Mouse (Mus musculus) kidney, postnatal 0 days (tissue): ENCODE results near the gene Prmt1. TPM values are rescaled to one million over a fixed set of nuclear protein-coding genes. Genes with fewer than 3 reads are reported as not detected.
"Not testable (repeated sequence)": the region's sequence is repeated elsewhere in the genome, so short reads cannot be mapped to it uniquely, and the experiment has no call there.

ENCODE experiments used
- ATAC-seq: fragments of 200-750 bp; cut with Nextera tagmentation; replicated peaks from 2 replicates; pipeline ENCODE4 v1.8.0; 2017; ENCODE audit warnings: low read depth, moderate number of reproducible peaks, moderate TSS enrichment, moderate library complexity; ENCODE audit not compliant: low FRiP score
- DNase-seq: peaks from one replicate; pipeline ENCODE4 v3.0.0-alpha.2; 2016; ENCODE audit warnings: low spot score
- H3K27ac ChIP-seq: fragments of 300-500 bp; sonication (generic); 2 replicates; pipeline ENCODE4 v1.5.1; 2014; ENCODE audit warnings: mild to moderate bottlenecking
- H3K27me3 ChIP-seq: fragments of 300-500 bp; sonication (generic); 2 replicates; pipeline ENCODE4 v1.6.1; 2014; ENCODE audit warnings: low read length, mixed read lengths; ENCODE audit not compliant: insufficient read depth
- H3K36me3 ChIP-seq: fragments of 300-500 bp; sonication (generic); 2 replicates; pipeline ENCODE4 v1.6.1; 2014; ENCODE audit warnings: low read length, mixed read lengths; ENCODE audit not compliant: insufficient read depth
- H3K4me1 ChIP-seq: fragments of 300-500 bp; sonication (generic); replicated peaks from 2 replicates; pipeline ENCODE4 v1.6.1; 2014; ENCODE audit warnings: antibody characterized with exemption, low read length, mixed read lengths; ENCODE audit not compliant: insufficient read depth
- H3K4me2 ChIP-seq: fragments of 300-500 bp; sonication (generic); 2 replicates; pipeline ENCODE4 v1.6.1; 2014; ENCODE audit warnings: mild to moderate bottlenecking, low read length, moderate library complexity, mixed read lengths
- H3K4me3 ChIP-seq: fragments of 300-500 bp; sonication (generic); replicated peaks from 2 replicates; pipeline ENCODE4 v1.5.1; 2014; ENCODE audit warnings: low read depth, low read length
- H3K9ac ChIP-seq: fragments of 300-500 bp; sonication (generic); 2 replicates; pipeline ENCODE4 v1.6.1; 2014; ENCODE audit warnings: low read depth, low read length
- H3K9me3 ChIP-seq: fragments of 300-500 bp; sonication (generic); replicated peaks from 2 replicates; pipeline ENCODE4 v1.6.1; 2016; ENCODE audit warnings: low read length, inconsistent platforms, mixed read lengths
- CTCF ChIP-seq: IDR thresholded peaks from 2 replicates; pipeline ENCODE4 v1.5.1; 2016; ENCODE audit warnings: antibody characterized with exemption, low read depth, mild to moderate bottlenecking, moderate library complexity
- WGBS: fragments of 180-500 bp; shearing (Covaris S2); extraction: QIAGEN DNeasy Blood & Tissue Kit; methylation state at CpG from one replicate; pipeline ENCODE4 v1.1.7; 2014; 5-methylcytosine and 5-hydroxymethylcytosine counted together
- polyA plus RNA-seq: library from polyadenylated mRNA; unstranded; fragments of >200 nt; fragmentation: Nextera tagmentation; extraction: Ambion mirVana; gene quantifications from 2 replicates; pipeline ENCODE4 v1.2.1, GENCODE M21; 2015

Prmt1 gene
- polyA plus RNA-seq, 1 experiment from 2014 or later: 414 TPM

DNA sequence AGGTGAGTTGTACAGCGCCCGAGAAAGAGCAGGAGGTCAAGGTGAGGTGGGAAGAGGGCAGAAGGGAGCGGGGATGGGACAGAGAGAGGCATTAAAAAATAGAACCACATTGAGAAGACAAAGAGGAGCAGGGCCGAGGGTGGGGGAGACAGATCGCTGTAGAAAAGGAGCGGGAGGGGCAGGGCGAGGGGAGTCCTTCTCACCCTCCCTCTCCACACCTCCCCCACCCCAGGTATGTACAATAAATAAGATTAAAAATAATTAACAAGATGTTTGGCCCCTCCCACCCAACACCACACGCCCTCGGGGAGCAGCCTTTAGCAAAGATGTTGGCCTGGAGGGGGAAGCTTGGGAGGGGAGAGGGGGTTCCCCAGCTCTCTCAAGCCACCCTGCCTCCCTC, 41.4 kb upstream of the Prmt1 start:
- 87% methylated on average over 9 of the region's 9 CpGs for WGBS
- no peak overlapping the region for H3K4me3 ChIP-seq
- no peak overlapping the region for H3K27ac ChIP-seq
- no peak overlapping the region for H3K4me2 ChIP-seq
- H3K27me3 ChIP-seq: no peaks in the 10 kb centered on the region
- TF ChIP-seq CTCF: no peak
- DNase-seq (no peak), ATAC-seq (no peak)
- H3K36me3 ChIP-seq: peaks cover 57% of the 10 kb centered on the region
- no peak overlapping the region for H3K9ac ChIP-seq
- H3K4me1 ChIP-seq: no peaks in the 10 kb centered on the region
- H3K9me3 ChIP-seq: no peaks in the 10 kb centered on the region

DNA sequence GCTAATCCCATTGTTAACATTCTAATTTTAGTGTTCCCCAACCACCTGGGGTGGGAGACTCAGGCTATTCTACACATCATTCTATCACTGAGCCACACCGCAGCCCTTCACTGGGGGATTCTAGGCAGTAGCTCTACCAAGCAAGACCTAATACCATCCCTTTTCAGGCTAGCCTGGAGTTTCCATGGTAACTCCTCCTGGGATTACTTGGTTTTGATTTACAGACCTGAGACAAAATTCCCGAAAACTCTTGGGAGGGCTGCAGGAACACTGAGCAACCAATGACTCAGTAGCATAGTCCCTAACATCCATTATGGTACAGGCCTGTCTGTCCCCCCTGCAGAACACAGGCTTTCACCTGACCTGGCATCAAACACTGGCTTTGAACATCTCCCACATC, 39.9 kb upstream of the Prmt1 start:
- Histone ChIP-seq H3K27me3 (no peaks in the 10 kb centered on the region), H3K27ac (no peak overlapping the region), H3K9me3 (no peaks in the 10 kb centered on the region), H3K4me2 (no peak overlapping the region), H3K4me3 (no peak overlapping the region), H3K9ac (no peak overlapping the region), H3K4me1 (no peaks in the 10 kb centered on the region), H3K36me3 (peaks cover 43% of the 10 kb centered on the region)
- WGBS: 53% methylated on average over 2 of the region's 2 CpGs
- ATAC-seq: no peak
- no peak for TF ChIP-seq CTCF
- DNase-seq: no peak

GRCm38 (mm10) chr7:45025601-45026220, 39.3 kb upstream of the Prmt1 start:
- no peak for TF ChIP-seq CTCF
- H3K4me1 ChIP-seq: no peaks in the 10 kb centered on the region
- H3K27me3 ChIP-seq: no peaks in the 10 kb centered on the region
- no peaks in the 10 kb centered on the region for H3K9me3 ChIP-seq
- DNase-seq (no peak), ATAC-seq (no peak)
- H3K4me2 ChIP-seq: no peak overlapping the region
- no peak overlapping the region for H3K4me3 ChIP-seq
- H3K9ac ChIP-seq: no peak overlapping the region
- H3K36me3 ChIP-seq: peaks cover 38% of the 10 kb centered on the region
- H3K27ac ChIP-seq: no peak overlapping the region
- WGBS: 69% methylated on average over 8 of the region's 8 CpGs

DNA sequence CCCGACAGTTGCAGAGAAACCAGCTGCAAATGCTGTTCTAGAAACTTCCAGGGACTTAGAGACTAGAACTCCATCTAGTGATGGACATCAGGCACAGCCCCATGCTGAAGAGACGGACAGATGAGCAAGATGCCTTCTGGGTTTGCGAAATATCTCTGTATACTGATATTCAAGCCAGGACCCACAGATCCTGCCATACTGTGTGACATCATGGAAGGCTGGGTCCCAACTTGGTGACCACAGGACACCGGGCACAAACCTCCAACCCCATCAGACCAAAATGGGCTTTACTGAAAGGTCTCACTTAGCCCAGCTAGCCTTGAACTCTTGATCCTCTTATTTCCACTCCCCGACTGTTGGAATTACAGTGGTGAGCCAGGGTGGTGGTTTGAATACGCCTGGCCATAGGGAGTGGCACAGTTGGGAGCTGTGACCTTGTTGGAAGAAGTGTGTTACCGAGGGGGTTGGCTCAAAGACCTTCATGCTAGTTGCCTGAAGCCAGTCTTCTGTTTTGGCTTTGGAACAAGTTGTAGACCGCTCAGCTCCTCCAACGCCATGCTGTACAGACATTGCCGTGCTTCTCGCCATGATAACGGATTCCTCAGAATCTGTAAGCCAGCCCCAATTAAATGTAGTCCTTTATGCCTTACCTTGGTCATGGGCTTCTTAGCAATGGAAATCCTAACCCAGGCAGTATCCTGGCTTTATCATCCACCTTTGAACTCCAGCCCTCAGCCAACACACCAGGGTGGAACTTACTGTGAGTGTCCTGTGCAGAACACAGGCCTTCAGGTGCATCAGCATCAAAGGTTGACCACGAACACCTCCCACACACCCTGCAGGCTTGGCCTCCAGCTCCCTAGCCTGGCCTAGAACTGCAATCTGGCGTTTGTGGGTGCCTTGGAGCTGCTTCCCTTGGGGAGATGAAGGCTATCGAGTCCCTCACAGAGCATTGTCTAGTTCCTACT, 38.2 kb upstream of the Prmt1 start:
- Histone ChIP-seq H3K4me2 (no peak overlapping the region), H3K9ac (no peak overlapping the region), H3K27ac (no peak overlapping the region), H3K36me3 (peaks cover 26% of the 10 kb centered on the region), H3K9me3 (no peaks in the 10 kb centered on the region), H3K27me3 (no peaks in the 10 kb centered on the region), H3K4me1 (no peaks in the 10 kb centered on the region), H3K4me3 (no peak overlapping the region)
- TF ChIP-seq CTCF: no peak
- WGBS: 86% methylated on average over 15 of the region's 15 CpGs
- ATAC-seq: no peak
- DNase-seq: no peak

DNA sequence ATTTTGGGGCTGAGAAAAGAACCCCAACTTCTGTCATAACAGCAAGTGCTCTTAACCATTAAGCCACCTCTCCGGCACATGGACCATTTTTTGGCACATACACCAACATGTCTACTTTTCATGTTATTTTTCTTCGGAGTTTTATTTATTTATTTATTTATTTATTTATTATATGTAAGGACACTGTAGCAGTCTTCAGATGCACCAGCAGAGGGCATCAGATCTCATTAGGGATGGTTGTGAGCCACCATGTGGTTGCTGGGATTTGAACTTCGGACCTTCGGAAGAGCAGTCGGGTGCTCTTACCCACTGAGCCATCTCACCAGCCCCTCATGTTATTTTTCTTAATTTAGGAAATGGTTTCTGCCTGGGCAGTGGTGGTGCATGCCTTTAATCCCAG, 37.3 kb upstream of the Prmt1 start:
- ATAC-seq, H3K4me3 ChIP-seq, H3K9me3 ChIP-seq, H3K27me3 ChIP-seq, H3K4me2 ChIP-seq, H3K4me1 ChIP-seq, H3K9ac ChIP-seq, H3K27ac ChIP-seq: not testable (repeated sequence)
- WGBS: 84% methylated on average over 5 of the region's 5 CpGs
- TF ChIP-seq CTCF: peak; percentile 64
- DNase-seq: peak; percentile 70
- peaks cover 18% of the 10 kb centered on the region for H3K36me3 ChIP-seq

DNA sequence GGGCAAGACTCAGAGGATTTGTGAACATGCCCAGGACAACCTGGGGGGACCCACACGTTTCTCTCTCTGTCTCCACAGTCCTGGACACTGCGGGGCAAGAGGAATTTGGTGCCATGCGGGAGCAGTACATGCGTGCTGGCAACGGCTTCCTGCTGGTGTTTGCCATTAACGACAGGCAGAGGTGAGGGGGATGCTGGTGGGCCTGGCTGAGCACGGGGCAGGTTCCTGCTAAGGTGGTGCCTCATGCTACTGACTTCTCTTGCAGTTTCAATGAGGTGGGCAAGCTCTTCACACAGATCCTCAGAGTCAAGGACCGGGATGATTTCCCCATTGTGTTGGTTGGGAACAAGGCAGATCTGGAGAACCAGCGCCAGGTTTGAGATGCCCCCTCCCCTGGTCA, 33.9 kb upstream of the Prmt1 start:
- H3K9ac ChIP-seq: no peak overlapping the region
- H3K4me1 ChIP-seq: peaks cover 5% of the 10 kb centered on the region; the same call in 1 of the 2 replicates
- ATAC-seq (no peak), DNase-seq (no peak)
- no peaks in the 10 kb centered on the region for H3K27me3 ChIP-seq
- TF ChIP-seq CTCF: no peak
- H3K4me2 ChIP-seq: no peak overlapping the region
- no peak overlapping the region for H3K4me3 ChIP-seq
- no peak overlapping the region for H3K27ac ChIP-seq
- WGBS: 81% methylated on average over 9 of the region's 9 CpGs
- H3K9me3 ChIP-seq: no peaks in the 10 kb centered on the region
- no peaks in the 10 kb centered on the region for H3K36me3 ChIP-seq
